ENCODE assay signal across 8 mouse cellular contexts in genomic region chr5:125273666-125274109, GRCm38 (mm10).
A peak's percentile ranks its signal among the peaks of the same experiment; 100 is the strongest.
DNase-seq lines count a peak whose midpoint lies in the region; ATAC-seq and TF ChIP-seq lines count a peak whose summit lies in the region.

No protein-coding gene starts in this region.

- WGBS in kidney, embryonic 16.5 days = 18% methylated on average over 8 of the region's 8 CpGs
- 12% methylated on average over 8 of the region's 8 CpGs for WGBS in small intestine, adult 2 months

- intact Hi-C loops in heart, postnatal 25 days (cut with DNase I) = loop anchor here (1.0 kb wide), 1 partner anchor 95 kb away; no protein-coding TSS in a partner anchor

- H3K9me3 ChIP-seq in kidney, embryonic 16.5 days (ENCODE audit: low read length) = no peaks in the 10 kb centered on the region

- DNase-seq in kidney, adult 11 months = peak; percentile 28
- peak; percentile 54 for DNase-seq in c-Kit-positive CD71-positive TER-119-positive erythroid progenitor cells, embryonic 14.5 days (ENCODE audit: low spot score)
- DNase-seq in forelimb bud, embryonic 11.5 days (ENCODE audit: low read depth, low spot score) = peak; percentile 45
- peak; percentile 79 for DNase-seq in heart, postnatal 25 days (ENCODE audit: low spot score)
- peak; percentile 34 to 53 for DNase-seq in layer of hippocampus, postnatal 25 days (ENCODE audit: extremely low spot score in 1 of 2, low spot score in 1 of 2)
- DNase-seq in lung, postnatal 14 days = peak; percentile 80

- no peak overlapping the region for H3K4me2 ChIP-seq in kidney, embryonic 16.5 days (replicated peaks; ENCODE audit: low read depth, low read length)

- H3K4me1 ChIP-seq in kidney, embryonic 16.5 days (ENCODE audit: insufficient read depth, low read length) = peaks cover 5% of the 10 kb centered on the region
- no peaks in the 10 kb centered on the region for H3K4me1 ChIP-seq in small intestine, adult 2 months (ENCODE audit: control insufficient read depth, insufficient read depth, insufficient read length, low read length)

- H3K9ac ChIP-seq in kidney, embryonic 16.5 days (replicated peaks; ENCODE audit: low read length) = no peak overlapping the region

- peak; percentile 50; the same call in 1 of the 2 replicates for TF ChIP-seq CTCF in small intestine, adult 2 months (IDR thresholded peaks at IDR 0.05; ENCODE audit: extremely low read depth, insufficient read length, insufficient replicate concordance, low read depth, low read length)

- TF ChIP-seq POLR2A in small intestine, adult 2 months (IDR thresholded peaks at IDR 0.05; ENCODE audit: low read depth, low read length) = no peak

- no peak overlapping the region for H3K27ac ChIP-seq in kidney, embryonic 16.5 days (ENCODE audit: low read length)
- H3K27ac ChIP-seq in small intestine, adult 2 months (ENCODE audit: insufficient read depth, low read depth, low read length) = no peak overlapping the region

- no peaks in the 10 kb centered on the region for H3K27me3 ChIP-seq in kidney, embryonic 16.5 days (ENCODE audit: insufficient read depth, low read length)
- no peaks in the 10 kb centered on the region; the same call in 1 of the 2 replicates for H3K27me3 ChIP-seq in small intestine, adult 2 months (ENCODE audit: control insufficient read depth, insufficient read depth, low read length)

- no peak overlapping the region for H3K4me3 ChIP-seq in kidney, embryonic 16.5 days (ENCODE audit: low read length)
- H3K4me3 ChIP-seq in small intestine, adult 2 months (ENCODE audit: low read depth, low read length) = no peak overlapping the region

- no peak for ATAC-seq in kidney, embryonic 16.5 days (ENCODE audit: low FRiP score, low TSS enrichment)

- H3K36me3 ChIP-seq in kidney, embryonic 16.5 days (ENCODE audit: insufficient read depth, low read length) = peaks cover 4% of the 10 kb centered on the region; the same call in 1 of the 2 replicates
- no peaks in the 10 kb centered on the region for H3K36me3 ChIP-seq in small intestine, adult 2 months (ENCODE audit: control insufficient read depth, insufficient read depth, low read length)

Comparison
In these comparisons a context has a peak if more than half of its experiments do, and no peak if none do; other contexts are left out.
1. DNase-seq: peak in every context shown above with its lines; median percentile 80 in lung, postnatal 14 days; 79 in heart, postnatal 25 days; 54 in c-Kit-positive CD71-positive TER-119-positive erythroid progenitor cells, embryonic 14.5 days; 45 in forelimb bud, embryonic 11.5 days; 44 in layer of hippocampus, postnatal 25 days; 28 in kidney, adult 11 months.